ENCODE assay signal across 9 mouse cellular contexts in genomic region chr2:74691022-74691951, GRCm38 (mm10). TPM values are rescaled to one million over a fixed set of nuclear protein-coding genes. Genes with fewer than 3 reads are reported as not detected.
DNase-seq lines count a peak whose midpoint lies in the region; ATAC-seq and TF ChIP-seq lines count a peak whose summit lies in the region.
"Had no signal": no experiment of that assay in that cellular context is flagged by ENCODE, and none has a peak within 500 bp of the region (broad histone marks: within the 10 kb centered on the region; RNA-seq: fewer than 3 reads in every experiment).

Gene Hoxd10 (plus strand): TSS chr2:74691924.

- no peak within 1 kb of the TSS for H3K9ac ChIP-seq in embryonic facial prominence, embryonic 14.5 days (ENCODE audit: low read depth, low read length)
- no peak within 1 kb of the TSS for H3K9ac ChIP-seq in hindbrain, embryonic 16.5 days (ENCODE audit: low read depth, low read length)
- H3K9ac ChIP-seq in liver, postnatal 0 days (replicated peaks): no peak within 1 kb of the TSS

- no peak within 1 kb of the TSS for H3K4me3 ChIP-seq in layer of hippocampus, adult 2 months
- peak within 1 kb of the TSS; percentile 22 for H3K4me3 ChIP-seq in embryonic facial prominence, embryonic 14.5 days (ENCODE audit: low read depth, low read length)
- no peak within 1 kb of the TSS for H3K4me3 ChIP-seq in hindbrain, embryonic 16.5 days (ENCODE audit: low read length)
- H3K4me3 ChIP-seq in liver, postnatal 0 days (ENCODE audit: low read depth, low read length): no peak within 1 kb of the TSS
- H3K4me3 ChIP-seq in cerebellum, adult 2 months (replicated peaks; ENCODE audit: insufficient read depth, low read depth, low read length): no peak within 1 kb of the TSS

- DNase-seq in layer of hippocampus, adult 2 months (ENCODE audit: low spot score in 2 of 2): no peak
- DNase-seq in layer of hippocampus, postnatal 36 days: no peak
- DNase-seq in embryonic facial prominence, embryonic 14.5 days (ENCODE audit: low spot score): peak; percentile 75
- DNase-seq in liver, postnatal 0 days: no peak
- DNase-seq in urinary bladder, adult 18-20 months (ENCODE audit: low spot score in 2 of 2): peak; percentile 68 to 69
- no peak for DNase-seq in cerebellum, adult 2 months
- no peak for DNase-seq in frontal cortex, postnatal 14 days (ENCODE audit: low spot score in 2 of 2)

- no peaks in the 10 kb centered on the region for H3K36me3 ChIP-seq in embryonic facial prominence, embryonic 14.5 days (ENCODE audit: control insufficient read depth, insufficient read depth, low read length)
- no peaks in the 10 kb centered on the region for H3K36me3 ChIP-seq in hindbrain, embryonic 16.5 days (ENCODE audit: control insufficient read depth, insufficient read depth, low read length)
- no peaks in the 10 kb centered on the region for H3K36me3 ChIP-seq in liver, postnatal 0 days (replicated peaks; ENCODE audit: insufficient read depth, low read length)
- H3K36me3 ChIP-seq: G1E had no signal

- no peak for TF ChIP-seq POLR2A in cerebellum, adult 2 months (IDR thresholded peaks at IDR 0.05; ENCODE audit: borderline replicate concordance, insufficient read depth, low read length)

- no peaks in the 10 kb centered on the region for H3K4me1 ChIP-seq in embryonic facial prominence, embryonic 14.5 days (ENCODE audit: control insufficient read depth, insufficient read depth, low read length)
- H3K4me1 ChIP-seq in hindbrain, embryonic 16.5 days (ENCODE audit: control insufficient read depth, insufficient read depth, low read depth, low read length): no peaks in the 10 kb centered on the region
- H3K4me1 ChIP-seq in liver, postnatal 0 days (ENCODE audit: insufficient read depth): no peaks in the 10 kb centered on the region
- no peaks in the 10 kb centered on the region for H3K4me1 ChIP-seq in cerebellum, adult 2 months (ENCODE audit: control insufficient read depth, insufficient read depth, low read length)

- no peak within 1 kb of the TSS for H3K27ac ChIP-seq in layer of hippocampus, adult 2 months
- H3K27ac ChIP-seq in embryonic facial prominence, embryonic 14.5 days (replicated peaks; ENCODE audit: low read depth, low read length): no peak within 1 kb of the TSS
- H3K27ac ChIP-seq in hindbrain, embryonic 16.5 days (ENCODE audit: low read depth, low read length): no peak within 1 kb of the TSS
- H3K27ac ChIP-seq in liver, postnatal 0 days (ENCODE audit: low read depth): no peak within 1 kb of the TSS
- H3K27ac ChIP-seq in cerebellum, adult 2 months (ENCODE audit: insufficient read depth, low read length): no peak within 1 kb of the TSS

- 1% methylated on average over 49 of the region's 56 CpGs for whole genome bisulfite sequencing in embryonic facial prominence, embryonic 14.5 days
- 1% methylated on average over 56 of the region's 56 CpGs for WGBS in hindbrain, embryonic 16.5 days
- 2% methylated on average over 56 of the region's 56 CpGs for WGBS in liver, postnatal 0 days (ENCODE audit: insufficient replicate concordance)
- WGBS in cerebellum, adult 2 months: 2% methylated on average over 56 of the region's 56 CpGs

- H3K27me3 ChIP-seq in embryonic facial prominence, embryonic 14.5 days (replicated peaks; ENCODE audit: control insufficient read depth, insufficient read depth, low read length): peaks cover 98% of the 10 kb centered on the region
- peaks cover 76% of the 10 kb centered on the region for H3K27me3 ChIP-seq in hindbrain, embryonic 16.5 days (replicated peaks; ENCODE audit: control insufficient read depth, insufficient read depth, low read length)
- H3K27me3 ChIP-seq in liver, postnatal 0 days (ENCODE audit: insufficient read depth, low read length): peaks cover 100% of the 10 kb centered on the region
- peaks cover 22% of the 10 kb centered on the region; the same call in 1 of the 2 replicates for H3K27me3 ChIP-seq in cerebellum, adult 2 months (ENCODE audit: control insufficient read depth, insufficient read depth, low read length)

- peak; percentile 25; the same call in 1 of the 2 replicates for TF ChIP-seq CTCF in layer of hippocampus, adult 2 months (conservative IDR thresholded peaks at IDR 0.05)
- TF ChIP-seq CTCF in liver, postnatal 0 days (IDR thresholded peaks at IDR 0.05; ENCODE audit: low read depth): peak; percentile 25; the same call in 1 of the 2 replicates
- TF ChIP-seq CTCF in cerebellum, adult 2 months (IDR thresholded peaks at IDR 0.05; ENCODE audit: borderline replicate concordance, insufficient read depth, low read depth, low read length): no peak

- H3K9me3 ChIP-seq in embryonic facial prominence, embryonic 14.5 days (ENCODE audit: control insufficient read depth, low read length): no peaks in the 10 kb centered on the region
- H3K9me3 ChIP-seq in hindbrain, embryonic 16.5 days (ENCODE audit: control insufficient read depth, low read length): peaks cover 3% of the 10 kb centered on the region; the same call in 1 of the 2 replicates
- H3K9me3 ChIP-seq in liver, postnatal 0 days (ENCODE audit: low read length): no peaks in the 10 kb centered on the region
- H3K9me3 ChIP-seq: G1E had no signal

- TF ChIP-seq EP300 in liver, postnatal 0 days (IDR thresholded peaks at IDR 0.05; ENCODE audit: low read depth): no peak

- H3K4me2 ChIP-seq in embryonic facial prominence, embryonic 14.5 days (ENCODE audit: low read depth, low read length): peak within 1 kb of the TSS; percentile 36; the same call in 1 of the 2 replicates
- no peak within 1 kb of the TSS for H3K4me2 ChIP-seq in hindbrain, embryonic 16.5 days (ENCODE audit: low read length)
- H3K4me2 ChIP-seq in liver, postnatal 0 days (ENCODE audit: low read depth, low read length): no peak within 1 kb of the TSS

- ATAC-seq in embryonic facial prominence, embryonic 14.5 days (ENCODE audit: low read depth): peak; percentile 66; the same call in 1 of the 2 replicates
- ATAC-seq in hindbrain, embryonic 16.5 days: peak; percentile 37; the same call in 1 of the 2 replicates
- no peak for ATAC-seq in liver, postnatal 0 days

RNA-seq across cellular contexts. Expression of gene Hoxd10, which starts in this region (rescaled TPM):
- not detected for total RNA-seq in layer of hippocampus, adult 2 months (2021)
- total RNA-seq in layer of hippocampus, postnatal 36 days (2021): not detected
- polyA plus RNA-seq in embryonic facial prominence, embryonic 14.5 days (2014; fragmentation: Nextera tagmentation; extraction: Ambion mirVana): 0.37 and 0.45 TPM in 2 replicates
- polyA plus RNA-seq in hindbrain, embryonic 16.5 days (2015; fragmentation: Nextera tagmentation; extraction: Ambion mirVana): not detected in 2 replicates
- not detected in 2 replicates for polyA plus RNA-seq in liver, postnatal 0 days (2015; fragmentation: Nextera tagmentation; extraction: Ambion mirVana)
- polyA plus RNA-seq in cerebellum, adult 2 months (2012; rRNA removed): not detected in 2 replicates
- polyA plus RNA-seq: G1E had no signal

Comparison
In these comparisons a context has a peak if more than half of its experiments do, and no peak if none do; other contexts are left out.
1. Peak in DNase-seq, ATAC-seq, H3K4me3 ChIP-seq and H3K4me2 ChIP-seq in embryonic facial prominence, embryonic 14.5 days; RNA of the gene not detected or under 1 TPM.
2. Peak in ATAC-seq in hindbrain, embryonic 16.5 days; RNA of the gene not detected or under 1 TPM.
3. DNase-seq: peak in urinary bladder, adult 18-20 months (2 of 2); none in layer of hippocampus, adult 2 months (0 of 2), layer of hippocampus, postnatal 36 days (0 of 2), liver, postnatal 0 days (single experiment), cerebellum, adult 2 months (0 of 2) and frontal cortex, postnatal 14 days (0 of 2).